Mouse (Mus musculus) brain, embryonic 14.5 days (tissue): Measurements from ENCODE around the gene Camk2b. TPM values are rescaled to one million over a fixed set of nuclear protein-coding genes. Genes with fewer than 3 reads are reported as not detected.

Source experiments
- DNase-seq: peaks from one replicate; pipeline ENCODE4 v3.0.0-alpha.2; 2011; ENCODE audit warnings: low read depth
- CTCF ChIP-seq: fragments of 200-500 bp; IDR thresholded peaks from 2 replicates; pipeline ENCODE4 v1.5.1; 2012; ENCODE audit warnings: inconsistent platforms, mild to moderate bottlenecking, moderate library complexity, borderline replicate concordance; ENCODE audit not compliant: insufficient read depth, insufficient read length; ENCODE audit errors: extremely low read depth
- POLR2A ChIP-seq: fragments of 200-500 bp; IDR thresholded peaks from 2 replicates; pipeline ENCODE4 v1.6.1; 2012; ENCODE audit warnings: mild to moderate bottlenecking, inconsistent platforms, borderline replicate concordance; ENCODE audit not compliant: poor library complexity, insufficient read depth, insufficient read length, severe bottlenecking; ENCODE audit errors: extremely low read depth
- polyA plus RNA-seq: library from polyadenylated mRNA; depleted of rRNA; stranded (reverse); fragments of >200 nt; gene quantifications from 2 replicates; pipeline ENCODE4 v1.2.3, GENCODE M21; 2012

Camk2b gene
- polyA plus RNA-seq, 1 experiment = 126 TPM

- no peak for TF ChIP-seq POLR2A
- DNase-seq = peak; percentile 8
Observed at GRCm38 (mm10) chr11:5960051-5960450, 106.1 kb downstream of the Camk2b start.

GRCm38 (mm10) chr11:5955546-5956276, 110.5 kb downstream of the Camk2b start, which contains the start of gene Ykt6:
TSS of gene Ykt6 (plus strand) at chr11:5955693.
- DNase-seq = peak; percentile 98
- TF ChIP-seq POLR2A (peak; percentile 100), CTCF (no peak)

DNA sequence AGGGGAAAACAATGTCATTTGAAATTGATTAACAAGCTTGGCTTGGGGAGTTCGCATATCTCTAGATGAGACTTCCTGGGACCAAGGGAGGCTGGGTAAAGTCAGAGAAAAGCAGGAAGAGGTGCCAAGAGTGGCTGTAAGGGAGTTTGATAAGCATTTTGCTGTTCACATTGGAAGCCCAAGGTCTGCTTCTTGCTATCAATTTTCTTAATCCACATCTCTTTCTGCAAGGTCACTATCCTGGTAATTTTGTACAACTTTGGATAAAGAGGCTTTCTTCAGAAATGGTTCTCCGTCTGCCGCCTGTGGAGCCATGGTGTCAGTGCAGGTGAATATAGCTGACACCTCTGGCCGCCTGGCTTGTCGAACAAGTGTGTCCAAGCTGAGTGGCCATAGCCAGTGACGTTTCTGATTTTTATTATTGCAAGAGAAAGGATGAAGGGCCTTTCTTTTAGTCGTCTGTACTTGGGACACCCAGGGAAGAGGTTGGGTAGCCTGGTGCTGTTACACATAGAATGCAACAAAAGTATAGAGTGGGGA, 111.1 kb downstream of the Camk2b start:
- TF ChIP-seq CTCF (peak; percentile 47; the same call in 1 of the 2 replicates), POLR2A (no peak)
- DNase-seq = peak; percentile 73

- no peak for DNase-seq
- TF ChIP-seq CTCF (no peak), POLR2A (no peak)
Observed at GRCm38 (mm10) chr11:5954435-5954834, 111.7 kb downstream of the Camk2b start.

DNA sequence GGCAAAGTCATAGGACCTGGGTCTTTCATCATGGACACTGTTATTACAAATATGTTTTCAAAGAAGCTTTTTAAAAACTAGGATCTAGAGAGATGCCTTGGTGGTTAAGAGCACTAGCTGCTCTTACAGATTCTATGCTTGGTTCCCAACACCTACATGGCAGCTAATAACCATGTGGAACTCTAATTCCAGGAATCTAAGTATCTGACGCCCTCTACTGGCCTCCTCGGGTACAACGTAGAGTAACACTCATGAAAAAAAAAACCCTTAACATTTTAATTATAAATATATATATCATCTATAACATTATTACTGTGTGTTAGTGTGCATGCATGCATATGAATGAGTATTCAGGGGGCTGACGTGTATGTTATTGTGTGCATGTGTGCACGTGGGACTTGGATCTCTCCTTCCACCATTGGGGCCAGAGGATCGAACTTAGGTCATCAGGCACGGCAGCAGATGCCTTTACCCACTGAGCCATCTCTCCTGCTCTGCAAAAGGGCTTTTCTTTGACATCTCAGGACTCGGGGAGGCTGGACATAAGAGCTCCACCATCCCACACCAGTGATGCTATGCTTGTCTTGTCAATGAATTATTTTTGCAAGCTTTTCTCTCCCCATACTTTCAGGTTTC, 112.9 kb downstream of the Camk2b start:
- DNase-seq = peak; percentile 48
- peak; percentile 24; the same call in 1 of the 2 replicates for TF ChIP-seq CTCF
- TF ChIP-seq POLR2A = no peak

GRCm38 (mm10) chr11:5952501-5952900, 113.7 kb downstream of the Camk2b start:
- no peak for DNase-seq
- TF ChIP-seq POLR2A = no peak
- TF ChIP-seq CTCF = no peak

DNA sequence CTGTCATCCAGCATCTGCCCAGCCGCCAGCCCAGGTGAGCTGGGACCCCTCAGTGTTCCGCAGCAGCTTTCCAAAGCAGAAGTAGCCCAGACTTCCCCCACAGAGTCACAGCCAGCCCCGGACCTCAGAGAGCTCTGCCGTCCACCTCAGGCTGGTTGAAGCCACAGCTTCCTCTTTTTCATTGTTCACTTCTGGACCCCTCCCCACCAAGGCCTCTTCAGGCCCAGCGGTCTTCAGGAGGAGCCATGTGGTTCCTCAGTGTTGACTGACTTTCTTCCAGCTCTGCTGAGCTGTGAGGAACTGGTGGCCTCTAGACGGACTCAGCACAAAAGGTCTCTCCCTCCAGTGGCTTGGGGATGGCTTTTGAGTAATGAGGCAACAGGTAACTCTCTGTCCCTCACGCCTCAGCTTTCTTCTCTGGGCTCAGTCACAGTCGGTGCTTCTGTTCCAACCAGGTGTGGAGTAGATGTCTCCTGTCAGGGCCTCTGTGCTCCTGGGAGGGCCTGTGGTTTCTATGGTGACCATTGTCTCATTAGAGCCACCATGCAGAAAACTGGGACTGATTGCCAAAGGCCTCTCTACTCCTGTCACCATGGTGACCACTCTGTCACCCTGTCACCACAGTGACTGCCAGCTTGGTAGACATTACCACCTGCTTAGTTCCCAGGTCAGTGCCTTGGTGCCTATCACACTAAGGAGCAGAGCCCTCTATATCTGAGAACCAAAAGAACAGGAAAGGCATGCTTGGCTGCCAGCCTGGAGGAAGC, 116.4 kb downstream of the Camk2b start, which contains the start of gene Gck:
Gene Gck (minus strand): TSS at position 496 of the 767 bp plus-strand sequence.
- DNase-seq = peak; percentile 66
- TF ChIP-seq POLR2A = no peak
- TF ChIP-seq CTCF = no peak

DNA sequence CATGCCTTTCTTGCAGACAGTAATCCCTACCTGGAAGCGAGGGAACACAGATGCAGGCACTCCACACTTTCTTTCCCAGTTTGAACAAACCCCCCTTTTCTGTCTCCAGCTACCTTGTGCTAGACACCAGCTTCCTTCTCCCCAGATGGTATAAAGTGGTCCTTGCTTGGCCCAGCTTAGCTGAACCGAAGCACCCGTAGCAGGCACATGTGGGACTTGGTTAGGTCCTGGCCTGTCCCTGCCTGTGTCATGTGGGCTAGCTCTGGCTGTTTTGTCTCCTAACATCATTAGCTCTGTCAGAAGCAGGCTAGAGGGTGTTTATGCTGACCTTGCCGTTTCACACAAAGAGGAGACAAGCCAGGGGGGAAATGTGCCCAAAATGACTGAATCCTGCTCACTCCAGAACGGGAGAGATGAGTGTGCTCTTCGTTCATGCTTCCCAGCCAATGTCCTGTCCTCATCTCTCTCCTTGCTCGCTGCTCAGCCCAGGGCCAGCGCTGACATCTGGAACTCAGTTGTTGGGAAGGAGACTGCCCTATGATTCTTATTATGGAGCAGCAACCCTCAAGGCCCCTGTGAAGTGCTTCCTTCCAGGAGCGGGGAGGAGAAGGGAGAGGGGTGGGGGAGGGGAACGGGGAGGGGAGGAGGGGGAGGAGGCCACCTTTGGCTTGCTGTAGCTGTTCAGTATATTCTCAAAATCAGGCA, 117.5 kb downstream of the Camk2b start:
- DNase-seq = no peak
- TF ChIP-seq CTCF = no peak
- no peak for TF ChIP-seq POLR2A

- no peak for TF ChIP-seq CTCF
- no peak for TF ChIP-seq POLR2A
- no peak for DNase-seq
Observed at GRCm38 (mm10) chr11:5947796-5948195, 118.4 kb downstream of the Camk2b start.

DNA sequence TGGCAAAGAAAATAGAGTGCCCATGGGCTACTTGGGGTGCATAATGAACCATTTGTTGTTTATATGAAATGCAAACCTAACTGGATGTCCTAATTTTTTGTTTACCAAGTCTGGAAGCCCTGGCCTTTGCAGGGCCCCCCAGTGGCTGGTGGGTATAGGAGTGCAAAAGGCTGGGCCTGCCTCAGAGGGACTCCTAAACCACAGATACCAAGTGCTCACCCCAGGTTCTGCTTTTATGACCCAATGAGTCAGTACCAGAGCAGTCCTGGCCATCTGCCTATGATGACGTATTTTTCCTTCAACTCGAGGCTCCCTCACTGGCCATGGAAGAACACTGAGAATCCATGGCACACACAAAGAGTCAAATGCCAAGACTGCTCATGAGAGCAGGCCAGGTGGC, 121.1 kb downstream of the Camk2b start:
- no peak for TF ChIP-seq POLR2A
- no peak for TF ChIP-seq CTCF
- no peak for DNase-seq
